Mouse (Mus musculus) retina, postnatal 1 day (tissue): ENCODE data around the gene Isca1.
A peak's percentile ranks its signal among the peaks of the same experiment; 100 is the strongest.
"Not testable (repeated sequence)": the region's sequence is repeated elsewhere in the genome, so short reads cannot be mapped to it uniquely, and the experiment has no call there.

Experiments used
- DNase-seq: peaks from one replicate; pipeline ENCODE4 v3.0.0-alpha.2; 2012

Isca1 gene

DNA sequence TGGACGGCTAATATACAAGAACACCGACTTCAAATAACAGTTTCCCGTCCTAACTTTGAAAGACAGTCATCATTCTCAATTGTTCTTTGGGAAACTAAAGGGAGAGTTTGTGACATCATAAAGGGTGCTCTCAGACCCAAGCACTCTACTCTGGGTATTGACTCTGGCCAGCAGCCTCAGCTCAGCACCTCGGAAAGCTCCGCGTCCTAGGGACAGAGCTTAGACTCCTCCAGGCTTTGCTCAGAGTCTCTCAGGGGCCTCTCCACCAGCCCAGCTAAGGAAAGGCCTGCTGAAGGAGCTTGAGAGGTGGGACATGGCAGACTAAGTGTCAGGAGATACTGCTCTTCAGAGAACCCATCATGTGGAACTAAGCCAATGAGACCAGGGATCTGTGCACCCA is 23.4 kb downstream of the Isca1 start:
- no peak for DNase-seq

- no peak for DNase-seq
Observed at GRCm38 (mm10) chr13:59745462-59745861, 24.1 kb downstream of the Isca1 start.

GRCm38 (mm10) chr13:59741697-59742096 is 27.9 kb downstream of the Isca1 start:
- no peak for DNase-seq

- DNase-seq: no peak
Observed at GRCm38 (mm10) chr13:59741096-59741495, 28.5 kb downstream of the Isca1 start.

- no peak for DNase-seq
Observed at GRCm38 (mm10) chr13:59739397-59739796, 30.2 kb downstream of the Isca1 start.

- no peak for DNase-seq
Observed at GRCm38 (mm10) chr13:59738455-59738854, 31.2 kb downstream of the Isca1 start.

DNA sequence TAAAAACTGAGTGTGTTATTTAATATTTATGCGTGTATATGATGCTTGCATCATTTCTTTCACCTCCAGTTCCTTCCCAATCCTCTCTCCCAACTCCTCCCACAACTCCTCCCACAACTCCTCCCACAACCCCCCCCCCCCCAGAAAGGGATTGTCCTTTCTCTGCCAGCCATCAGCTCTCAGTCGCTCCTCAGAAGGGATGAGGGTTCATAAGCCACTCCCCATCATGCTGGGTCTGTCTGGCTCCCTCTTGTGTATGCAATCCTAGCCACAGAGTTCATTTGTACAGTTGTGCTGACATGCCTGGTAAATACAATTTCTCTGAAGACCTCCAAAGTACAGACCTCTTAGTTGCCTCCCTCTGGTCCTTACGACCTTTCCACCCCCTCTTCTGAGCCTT is 34.4 kb downstream of the Isca1 start:
- DNase-seq: peak; percentile 65

DNA sequence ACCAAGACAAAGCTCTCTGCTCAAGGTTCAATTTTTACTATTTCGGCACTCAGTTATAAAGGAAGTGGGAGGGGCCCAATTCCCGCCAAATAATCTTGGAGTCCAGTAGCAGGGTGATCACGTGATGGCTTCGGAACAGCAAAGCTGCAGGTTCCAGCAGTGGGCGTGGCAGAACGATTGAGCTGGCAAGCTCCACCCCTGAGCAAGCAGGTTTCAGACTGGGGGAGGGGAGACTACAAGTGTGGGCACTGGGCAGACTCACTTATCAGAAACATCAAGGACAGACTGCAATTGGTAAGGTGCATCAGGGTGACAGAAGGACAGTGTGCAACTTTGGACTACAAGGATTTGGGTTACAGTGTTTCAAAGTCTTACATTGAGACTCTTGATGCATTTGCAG is 35.3 kb downstream of the Isca1 start:
- DNase-seq: not testable (repeated sequence)

GRCm38 (mm10) chr13:59733936-59734335 is 35.7 kb downstream of the Isca1 start:
- DNase-seq: no peak

GRCm38 (mm10) chr13:59731652-59732051 is 38.0 kb downstream of the Isca1 start, which contains the start of gene Spata31d1d:
Spata31d1d (minus strand) TSS chr13:59731752.
- DNase-seq: no peak

DNA sequence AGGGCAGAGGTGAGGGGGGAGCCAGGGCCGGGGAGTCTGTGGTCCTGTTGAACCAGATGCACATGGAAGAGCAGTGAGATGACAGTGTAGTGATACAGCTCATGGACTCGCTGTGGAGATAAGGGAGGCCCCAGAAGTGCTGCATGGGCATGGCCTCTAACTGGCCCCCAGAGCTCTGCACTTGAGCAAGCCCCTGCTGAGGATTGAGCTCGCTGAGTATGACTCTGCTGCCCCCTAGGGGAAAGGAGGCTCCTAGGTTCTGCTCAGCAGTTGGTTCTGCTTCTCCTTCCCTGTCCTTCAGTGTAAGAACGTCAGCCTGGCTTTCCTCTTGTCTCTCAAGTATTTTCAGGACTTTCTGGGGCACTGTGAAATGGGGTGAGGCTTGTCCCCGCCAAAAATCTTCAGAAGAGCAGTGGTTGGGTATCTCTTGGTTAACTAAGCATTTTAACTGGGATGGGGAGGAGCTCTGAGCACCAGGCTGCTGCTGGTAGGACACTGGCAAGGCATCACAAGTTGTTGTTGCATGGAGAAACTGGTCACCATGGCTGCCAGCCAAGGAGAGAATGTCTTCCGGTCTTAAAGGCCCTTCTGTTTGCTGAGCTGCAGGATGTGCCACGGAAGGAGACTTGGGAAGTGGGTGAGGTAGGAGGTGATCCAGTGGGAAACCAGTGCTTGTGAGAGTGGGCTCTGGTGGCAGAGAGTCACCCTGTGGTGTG is 41.1 kb downstream of the Isca1 start:
- DNase-seq: peak; percentile 91

DNA sequence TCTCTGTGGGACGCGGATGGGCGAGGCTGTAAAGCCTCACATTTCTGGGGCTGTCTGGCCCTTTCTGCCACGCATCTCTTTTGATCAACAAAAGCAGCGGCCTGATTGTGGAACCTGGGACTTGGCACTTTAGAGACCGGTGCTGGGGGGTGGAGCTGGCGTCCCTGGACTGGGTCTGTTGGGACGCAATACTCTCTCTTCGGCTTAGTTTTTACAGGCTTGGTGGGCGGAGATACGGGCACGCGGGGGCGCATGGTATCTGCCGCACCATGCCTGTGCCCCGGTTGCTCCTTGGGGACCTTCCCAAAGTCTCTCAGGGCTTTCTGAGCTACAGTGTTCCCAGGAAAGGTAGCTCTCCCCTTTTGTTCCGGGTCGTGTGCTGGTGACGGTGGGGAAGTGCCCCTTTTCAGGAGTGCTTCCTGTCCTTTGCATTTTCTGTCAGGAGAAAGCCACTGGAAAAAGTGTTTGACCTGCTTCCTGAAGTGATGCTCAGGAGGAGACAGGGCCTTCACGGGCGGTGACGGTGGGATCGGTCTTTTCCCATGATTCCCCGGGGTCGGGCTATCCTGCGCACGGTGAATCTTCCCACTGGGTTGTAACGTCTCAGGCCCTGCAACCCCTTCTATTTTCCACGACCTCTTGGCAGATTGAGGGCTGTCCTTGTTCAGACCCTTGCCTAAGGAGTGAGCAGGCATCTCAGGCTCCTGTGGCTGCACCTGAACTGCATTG is 43.3 kb downstream of the Isca1 start:
- DNase-seq: no peak

DNA sequence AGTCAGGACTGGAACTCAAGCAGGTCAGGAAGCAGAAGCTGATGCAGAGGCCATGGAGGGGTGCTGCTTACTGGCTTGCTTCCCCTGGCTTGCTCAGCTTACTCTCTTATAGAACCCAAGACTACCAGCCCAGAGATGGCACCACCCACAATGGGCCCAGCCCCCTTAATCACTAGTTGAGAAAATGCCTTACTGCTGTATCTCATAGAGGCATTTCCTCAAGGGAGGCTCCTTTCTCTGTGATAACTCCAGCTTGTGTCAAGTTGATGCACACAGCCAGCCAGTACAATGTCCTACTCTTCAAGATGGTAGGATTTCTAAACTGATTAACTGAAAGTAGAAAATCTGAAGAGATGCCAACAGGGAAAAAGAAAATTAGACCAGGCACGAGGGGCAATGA is 47.5 kb downstream of the Isca1 start:
- not testable (repeated sequence) for DNase-seq

GRCm38 (mm10) chr13:59719475-59719874 is 50.1 kb downstream of the Isca1 start:
- DNase-seq: no peak

DNA sequence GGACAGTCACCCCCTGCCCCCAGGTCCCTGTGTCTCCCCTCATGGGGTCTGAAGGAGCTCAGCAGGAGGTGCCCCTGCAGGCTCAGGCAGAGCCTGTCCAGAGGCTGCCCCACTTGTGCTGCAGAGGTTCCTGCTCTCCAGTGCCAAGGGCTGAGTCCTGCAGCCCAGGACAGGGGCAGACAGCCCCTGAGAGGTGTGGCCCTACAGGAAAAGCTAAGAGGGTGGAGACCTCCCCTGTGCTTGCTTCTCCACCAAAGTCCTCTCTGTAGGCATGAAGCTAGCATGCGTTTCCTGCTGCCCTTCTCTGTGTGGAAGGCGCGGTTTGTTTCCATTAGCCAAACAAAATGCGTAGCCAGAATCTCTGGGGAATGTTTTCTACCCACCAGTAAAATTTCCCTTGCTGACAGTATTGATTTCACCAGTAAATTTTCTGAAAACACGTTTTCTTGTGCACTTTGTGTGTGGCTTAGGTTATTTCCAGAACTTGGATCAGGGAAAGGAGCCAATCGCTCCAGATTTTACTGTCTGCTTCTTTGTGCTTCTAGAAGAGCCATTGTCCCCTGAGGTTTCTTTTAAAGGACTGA is 50.7 kb downstream of the Isca1 start:
- not testable (repeated sequence) for DNase-seq

DNA sequence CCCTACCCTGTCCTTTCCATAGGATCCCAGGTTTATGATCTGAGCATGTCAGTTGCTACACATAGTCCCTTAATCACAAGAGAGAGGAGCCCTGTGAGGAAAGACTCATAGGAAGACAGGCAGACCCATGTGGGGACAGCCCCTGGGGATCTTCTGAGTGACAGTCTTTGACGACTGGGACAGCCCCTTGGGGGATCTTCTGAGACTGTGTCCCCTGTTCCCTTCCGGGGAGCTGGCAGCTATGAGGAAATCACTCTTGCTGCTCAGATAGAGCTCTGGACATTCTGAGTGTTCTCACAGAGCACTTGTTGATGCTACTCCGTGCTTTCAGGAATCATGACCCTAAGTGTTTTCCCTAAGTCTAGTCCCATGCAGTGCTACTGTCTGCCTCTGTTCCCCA is 55.9 kb downstream of the Isca1 start:
- no peak for DNase-seq

GRCm38 (mm10) chr13:59711984-59712383 is 57.6 kb downstream of the Isca1 start, which contains the start of gene Spata31d1b:
Spata31d1b (plus strand) TSS chr13:59712284.
- not testable (repeated sequence) for DNase-seq

GRCm38 (mm10) chr13:59710230-59710629 is 59.4 kb downstream of the Isca1 start, which contains the start of gene Spata31d1a:
Spata31d1a (minus strand) TSS chr13:59710330.
- DNase-seq: no peak
